ENCODE assay signal across 8 mouse cellular contexts in the genomic region with DNA sequence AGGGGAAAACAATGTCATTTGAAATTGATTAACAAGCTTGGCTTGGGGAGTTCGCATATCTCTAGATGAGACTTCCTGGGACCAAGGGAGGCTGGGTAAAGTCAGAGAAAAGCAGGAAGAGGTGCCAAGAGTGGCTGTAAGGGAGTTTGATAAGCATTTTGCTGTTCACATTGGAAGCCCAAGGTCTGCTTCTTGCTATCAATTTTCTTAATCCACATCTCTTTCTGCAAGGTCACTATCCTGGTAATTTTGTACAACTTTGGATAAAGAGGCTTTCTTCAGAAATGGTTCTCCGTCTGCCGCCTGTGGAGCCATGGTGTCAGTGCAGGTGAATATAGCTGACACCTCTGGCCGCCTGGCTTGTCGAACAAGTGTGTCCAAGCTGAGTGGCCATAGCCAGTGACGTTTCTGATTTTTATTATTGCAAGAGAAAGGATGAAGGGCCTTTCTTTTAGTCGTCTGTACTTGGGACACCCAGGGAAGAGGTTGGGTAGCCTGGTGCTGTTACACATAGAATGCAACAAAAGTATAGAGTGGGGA. TPM values are rescaled to one million over a fixed set of nuclear protein-coding genes. Genes with fewer than 3 reads are reported as not detected.
A peak's percentile ranks its signal among the peaks of the same experiment; 100 is the strongest.
DNase-seq lines count a peak whose midpoint lies in the region; TF ChIP-seq lines count a peak whose summit lies in the region.

No protein-coding gene starts in this region.

- peaks cover 2% of the 10 kb centered on the region; the same call in 1 of the 2 replicates for H3K4me1 ChIP-seq in bone marrow, adult 2 months (ENCODE audit: control insufficient read depth, insufficient read depth, low read length)

- DNase-seq in left cerebral cortex, adult 2 months (ENCODE audit: extremely low spot score in 1 of 2, low spot score in 2 of 2): no peak
- no peak for DNase-seq in left cerebral cortex, postnatal 36 days (ENCODE audit: low spot score in 2 of 2)
- DNase-seq in forelimb bud, embryonic 11.5 days (ENCODE audit: low read depth, low spot score): peak; percentile 48
- DNase-seq in kidney, postnatal 25 days: peak; percentile 59 to 73
- DNase-seq in skeletal muscle tissue, adult 2 months (ENCODE audit: low read depth, low spot score): peak; percentile 48
- no peak for DNase-seq in frontal cortex, adult 2 months (ENCODE audit: extremely low spot score in 1 of 2, low spot score in 1 of 2)

- peaks cover 44% of the 10 kb centered on the region for H3K79me2 ChIP-seq in macrophage (ENCODE audit: inconsistent target)

- peak overlapping the region; percentile 93 for H3K27ac ChIP-seq in left cerebral cortex, adult 2 months
- H3K27ac ChIP-seq in bone marrow, adult 2 months (ENCODE audit: control insufficient read depth, insufficient read depth, low read depth, low read length, poor library complexity): peak overlapping the region; percentile 95
- H3K27ac ChIP-seq in macrophage: peak overlapping the region; percentile 67

- 3% methylated on average over 7 of the region's 7 CpGs for WGBS in bone marrow, adult 2 months
- 4% methylated on average over 7 of the region's 7 CpGs for WGBS in macrophage (ENCODE audit: missing documents)

- TF ChIP-seq POLR2A in bone marrow, adult 2 months (IDR thresholded peaks at IDR 0.05; ENCODE audit: borderline replicate concordance, control insufficient read depth, low read depth, low read length): no peak

- peak overlapping the region; percentile 78 for H3K4me3 ChIP-seq in left cerebral cortex, adult 2 months
- H3K4me3 ChIP-seq in bone marrow, adult 2 months (replicated peaks; ENCODE audit: control insufficient read depth, low read depth, low read length): peak overlapping the region; percentile 98
- peak overlapping the region; percentile 46 for H3K4me3 ChIP-seq in macrophage (ENCODE audit: inconsistent target)

- intact Hi-C loops in left cerebral cortex, adult 2 months (cut with DNase I): loop anchor here (2.0 kb wide), 1 partner anchor 76 kb away; a partner anchor contains a TSS
- intact Hi-C loops in left cerebral cortex, postnatal 36 days (cut with DNase I): loop anchor here (2.0 kb wide), 1 partner anchor 76 kb away; a partner anchor contains a TSS

- no peaks in the 10 kb centered on the region for H3K36me3 ChIP-seq in macrophage (ENCODE audit: inconsistent target)

- TF ChIP-seq CTCF in left cerebral cortex, adult 2 months (IDR thresholded peaks at IDR 0.05): peak; percentile 55
- TF ChIP-seq CTCF in bone marrow, adult 2 months (IDR thresholded peaks at IDR 0.05; ENCODE audit: control insufficient read depth, insufficient read depth, low read length): 0 out of 2 replicates have a peak, but pooled peaks have one; percentile 14

RNA-seq across cellular contexts. Expression of a gene that starts 0.5 kb away (rescaled TPM):
- 10 to 100 TPM; 75.8 to 79.8 TPM for total RNA-seq in left cerebral cortex, adult 2 months (2021)
- 10 to 100 TPM; 82.8 to 91.0 TPM for total RNA-seq in left cerebral cortex, postnatal 36 days (2021)
- 24.6 and 30.8 TPM in 2 replicates for polyA plus RNA-seq in bone marrow, adult 2 months (2011; ENCODE audit: insufficient read depth, insufficient read length, low replicate concordance, missing spikeins)
- total RNA-seq in macrophage (2018; cell fraction: chromatin; rRNA removed): 100 to 1,000 TPM in 4 of 26 experiments, 10 to 100 TPM in 22; 36.5 to 126 (median 54.7) TPM
- 10 to 100 TPM; 65.3 to 97.8 (median 78.9) TPM for total RNA-seq in macrophage (2018; cell fraction: cytosol; rRNA removed)
- 100 to 1,000 TPM in 1 of 26 experiments, 10 to 100 TPM in 25; 46.1 to 103 (median 58.1) TPM for total RNA-seq in macrophage (2018; cell fraction: nucleus; rRNA removed)
- 70.9 to 138 TPM (median 77.0 TPM) in 3 replicates for polyA plus RNA-seq in macrophage (2018)
- 61.1 and 61.9 TPM in 2 replicates for polyA plus RNA-seq in frontal cortex, adult 2 months (2012; rRNA removed)

RNA-seq across cellular contexts. Expression of a gene that starts 5.2 kb away (rescaled TPM):
- total RNA-seq in left cerebral cortex, adult 2 months (2021): 1 to 10 TPM; 1.7 to 2.4 TPM
- 1 to 10 TPM; 1.6 to 2.2 TPM for total RNA-seq in left cerebral cortex, postnatal 36 days (2021)
- 2.8 and 3.7 TPM in 2 replicates for polyA plus RNA-seq in bone marrow, adult 2 months (2011; ENCODE audit: insufficient read depth, insufficient read length, low replicate concordance, missing spikeins)
- not detected for total RNA-seq in macrophage (2018; cell fraction: chromatin; rRNA removed)
- total RNA-seq in macrophage (2018; cell fraction: cytosol; rRNA removed): not detected
- total RNA-seq in macrophage (2018; cell fraction: nucleus; rRNA removed): not detected
- not detected in 3 replicates for polyA plus RNA-seq in macrophage (2018)
- 0.97 and 1.1 TPM in 2 replicates for polyA plus RNA-seq in frontal cortex, adult 2 months (2012; rRNA removed)

RNA-seq across cellular contexts. Expression of a gene that starts 56.5 kb away (rescaled TPM):
- total RNA-seq in left cerebral cortex, adult 2 months (2021): not detected
- not detected for total RNA-seq in left cerebral cortex, postnatal 36 days (2021)
- not detected in 2 replicates for polyA plus RNA-seq in bone marrow, adult 2 months (2011; ENCODE audit: insufficient read depth, insufficient read length, low replicate concordance, missing spikeins)
- not detected for total RNA-seq in macrophage (2018; cell fraction: chromatin; rRNA removed)
- not detected for total RNA-seq in macrophage (2018; cell fraction: cytosol; rRNA removed)
- not detected for total RNA-seq in macrophage (2018; cell fraction: nucleus; rRNA removed)
- not detected in 3 replicates for polyA plus RNA-seq in macrophage (2018)
- polyA plus RNA-seq in frontal cortex, adult 2 months (2012; rRNA removed): not detected in 2 replicates

Comparison
In these comparisons a context has a peak if more than half of its experiments do, and no peak if none do; other contexts are left out.
1. DNase-seq: peak in forelimb bud, embryonic 11.5 days (single experiment), kidney, postnatal 25 days (2 of 2) and skeletal muscle tissue, adult 2 months (single experiment); none in left cerebral cortex, adult 2 months (0 of 2), left cerebral cortex, postnatal 36 days (0 of 2) and frontal cortex, adult 2 months (0 of 2).
2. H3K4me3 ChIP-seq: peak in every context shown above with its lines; median percentile 98 in bone marrow, adult 2 months; 78 in left cerebral cortex, adult 2 months; 46 in macrophage.
3. Peak in every context shown above with its lines, with median percentiles within 50 percentile points of each other: H3K27ac ChIP-seq.